Mouse (Mus musculus): ENCODE measurements around the gene Ccdc144b.
A peak's percentile ranks its signal among the peaks of the same experiment; 100 is the strongest.

Ccdc144b gene

DNA sequence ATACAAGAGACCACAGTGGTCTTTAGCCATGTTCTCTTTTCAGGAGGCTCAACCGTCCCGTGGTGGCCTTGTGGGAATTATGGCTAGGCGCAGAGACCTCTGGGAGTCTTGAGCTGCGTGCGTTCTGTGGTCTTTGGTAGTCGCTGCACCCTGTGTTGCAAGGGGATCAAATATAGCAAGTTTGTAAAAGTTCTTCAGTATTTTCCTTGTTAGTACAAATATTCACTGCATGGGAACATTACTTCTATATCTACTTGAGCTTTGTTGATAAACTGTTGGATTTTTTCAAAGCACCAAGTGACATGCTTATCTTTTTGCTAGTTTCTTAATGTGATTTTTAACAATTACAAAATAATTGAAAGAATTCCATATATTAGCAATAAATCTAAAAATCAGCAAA lies at the start of gene Ccdc144b:
Gene Ccdc144b, minus strand, starts transcription at position 101 of the 400 bp plus-strand sequence.
- no peak for DNase-seq

DNA sequence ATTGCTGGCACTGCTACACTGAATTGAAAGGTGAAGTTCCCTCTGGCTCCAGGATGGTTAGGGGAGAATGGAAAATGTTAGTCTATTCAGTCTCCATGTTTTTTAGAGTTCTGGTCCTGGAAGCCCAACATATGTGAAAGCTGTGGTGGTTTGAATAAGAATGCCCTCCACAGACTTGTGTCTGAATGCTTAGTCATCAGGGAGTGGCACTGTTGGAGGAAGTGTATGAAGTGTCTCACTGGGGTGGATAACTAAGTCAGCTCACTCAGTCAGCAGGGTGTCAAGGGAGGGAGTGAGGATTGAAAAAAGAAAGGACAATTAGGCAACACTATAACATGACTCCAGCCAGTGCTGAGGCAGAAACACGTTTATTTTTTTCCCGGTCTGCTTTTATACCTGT lies 42.0 kb upstream of the Ccdc144b start:
- DNase-seq, result no peak

DNA sequence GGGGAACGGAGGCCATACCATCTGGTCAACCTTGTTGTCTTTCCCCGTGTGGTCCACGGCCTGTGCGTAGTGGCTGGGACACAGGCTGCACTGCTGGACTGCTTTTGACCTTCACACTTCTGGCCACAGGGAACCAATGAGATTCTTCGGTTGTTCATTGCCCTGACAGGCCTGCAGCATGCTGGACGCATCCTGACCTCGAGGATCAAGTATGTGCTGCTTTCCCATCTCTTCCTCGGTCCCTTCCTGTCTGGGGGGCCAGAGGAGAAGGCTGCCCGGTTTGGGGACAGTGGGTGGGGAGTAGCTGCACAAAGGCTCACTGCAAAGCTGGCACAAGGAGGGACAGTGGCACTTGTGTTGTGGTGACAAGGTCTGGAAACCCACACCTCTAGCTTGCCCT lies 34.2 kb upstream of the Ccdc144b start:
- DNase-seq, result no peak

DNA sequence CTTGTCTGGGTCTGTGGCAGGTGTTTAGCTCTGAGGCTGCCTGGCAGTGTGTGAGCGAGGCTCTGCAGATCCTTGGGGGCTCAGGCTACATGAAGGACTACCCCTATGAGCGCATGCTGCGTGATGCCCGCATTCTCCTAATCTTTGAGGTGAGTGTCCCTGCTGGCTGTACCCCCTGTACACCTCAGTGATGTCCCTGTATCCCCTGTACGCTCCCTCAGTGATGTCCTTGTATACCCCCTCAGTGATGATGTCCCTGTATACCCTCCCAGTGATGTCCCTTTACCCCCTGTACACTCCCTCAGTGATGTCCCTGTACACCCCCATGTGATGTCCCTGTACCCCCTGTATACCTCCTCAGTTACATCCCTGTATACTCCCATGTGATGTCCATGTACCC lies 32.0 kb upstream of the Ccdc144b start:
- no peak for DNase-seq

DNA sequence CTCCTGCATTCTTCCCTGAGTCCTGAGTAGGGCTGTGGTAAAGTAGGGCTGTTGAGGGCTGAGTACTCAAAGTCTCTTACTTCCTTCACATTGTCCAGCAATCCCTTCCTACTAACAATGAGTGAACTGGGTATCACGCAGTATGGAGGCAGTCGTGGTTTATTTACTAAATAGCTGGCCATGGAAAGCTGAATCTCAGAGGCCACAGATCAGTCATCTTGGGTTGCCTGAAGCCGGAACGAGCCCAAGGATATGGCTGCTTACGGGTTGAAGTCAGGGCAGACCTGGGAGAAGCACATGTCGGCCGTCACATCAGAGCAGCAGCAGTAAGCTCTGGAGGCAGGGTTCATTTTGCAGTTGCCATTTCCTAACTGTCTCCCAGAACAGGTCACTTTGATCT lies 30.0 kb upstream of the Ccdc144b start:
- DNase-seq, result no peak

DNA sequence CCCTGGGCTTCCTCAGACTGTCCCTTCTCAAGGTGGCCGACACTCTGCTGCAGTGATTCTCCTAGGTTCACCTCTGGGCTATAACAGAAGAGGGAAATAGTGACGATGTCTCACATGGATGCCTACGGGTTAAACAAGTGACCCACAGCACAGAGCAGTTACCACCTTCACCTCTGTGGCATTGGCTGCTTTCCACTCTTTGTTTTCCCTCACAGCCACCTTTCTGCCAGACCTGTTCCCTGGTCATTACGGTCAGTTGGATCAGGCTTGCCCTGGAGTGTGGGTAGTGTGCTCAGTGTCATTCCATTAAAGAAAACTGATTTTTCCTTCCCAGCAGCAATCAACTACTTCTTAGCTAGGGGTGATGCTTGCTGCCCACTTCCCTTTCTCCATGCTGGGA lies 29.5 kb upstream of the Ccdc144b start:
- no peak for DNase-seq

DNA sequence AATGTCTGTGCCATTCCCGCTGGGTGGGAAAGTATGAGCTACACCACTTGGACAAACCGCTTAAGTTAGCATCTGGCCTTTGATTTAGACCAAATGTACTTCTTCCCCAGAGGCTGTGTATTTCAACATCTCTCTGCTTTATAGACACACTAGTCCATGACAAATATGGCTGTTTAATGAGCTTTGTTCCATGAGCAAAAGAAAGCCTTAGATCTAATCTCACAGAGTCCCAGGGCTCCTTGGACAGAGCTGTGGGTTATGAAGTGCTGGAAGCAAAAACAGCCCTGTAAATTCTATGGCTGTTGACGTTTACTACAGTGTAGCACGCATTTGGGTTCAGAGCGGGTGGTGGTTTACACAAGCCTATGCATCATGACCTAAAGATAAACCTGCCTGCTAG lies 27.4 kb upstream of the Ccdc144b start:
- no peak for DNase-seq

DNA sequence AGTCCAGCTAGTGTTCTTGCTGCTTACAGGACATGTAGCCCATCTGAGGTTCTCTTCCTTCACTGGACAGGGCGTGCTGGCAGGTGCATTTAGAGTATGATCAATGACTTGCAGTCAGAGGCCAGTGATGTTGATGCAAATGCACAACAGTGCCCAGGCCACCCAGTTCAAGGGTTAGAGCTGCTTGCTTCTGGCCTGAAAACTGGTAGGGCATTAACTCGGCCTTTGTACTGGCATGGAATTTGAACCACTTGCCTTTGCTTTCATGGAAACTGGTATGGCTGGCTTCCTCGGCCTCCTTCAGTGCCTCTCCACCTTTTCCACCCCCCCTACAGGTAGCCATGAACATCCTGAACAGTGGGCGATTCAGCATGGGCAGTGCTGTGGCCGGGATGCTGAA lies 26.5 kb upstream of the Ccdc144b start:
- DNase-seq, result no peak

DNA sequence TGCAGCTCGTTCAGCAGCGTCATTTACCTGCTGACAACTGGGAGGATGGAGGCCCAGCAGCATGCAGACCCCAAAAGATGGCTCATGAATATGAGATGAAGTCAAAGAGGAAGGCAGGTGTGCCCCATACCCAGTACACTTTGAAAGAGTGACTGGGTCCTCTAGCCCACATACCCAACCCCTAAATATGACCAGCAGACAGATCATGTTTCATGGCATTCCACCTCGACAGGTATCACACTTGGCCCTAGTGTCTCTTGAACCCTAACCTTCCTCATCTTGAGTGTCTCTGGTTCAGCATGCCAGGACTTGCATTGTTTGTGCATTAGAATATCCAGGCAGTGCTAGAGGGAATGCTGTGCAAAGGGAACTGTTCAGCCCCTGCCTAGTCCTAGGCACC lies 24.0 kb upstream of the Ccdc144b start:
- DNase-seq, result no peak

DNA sequence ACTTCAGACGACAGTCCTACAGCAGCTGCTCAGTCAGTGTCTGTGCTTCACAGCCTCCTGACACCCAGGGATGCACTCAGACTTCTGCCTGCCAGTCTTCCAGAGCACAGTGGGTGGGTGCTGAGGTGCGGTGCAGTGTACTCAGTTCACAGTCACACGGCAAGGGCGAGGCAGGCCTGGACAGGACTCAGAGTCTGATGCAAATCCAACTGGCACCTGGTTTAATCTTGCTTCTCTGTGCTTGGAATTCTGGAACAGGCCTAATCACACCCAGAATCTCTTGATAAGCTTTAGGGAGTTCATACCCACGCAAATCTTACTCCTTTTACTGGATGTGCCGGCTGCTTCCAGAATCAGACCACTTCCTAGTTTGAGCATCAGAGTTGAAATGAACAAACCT lies 22.1 kb upstream of the Ccdc144b start:
- DNase-seq, result no peak

DNA sequence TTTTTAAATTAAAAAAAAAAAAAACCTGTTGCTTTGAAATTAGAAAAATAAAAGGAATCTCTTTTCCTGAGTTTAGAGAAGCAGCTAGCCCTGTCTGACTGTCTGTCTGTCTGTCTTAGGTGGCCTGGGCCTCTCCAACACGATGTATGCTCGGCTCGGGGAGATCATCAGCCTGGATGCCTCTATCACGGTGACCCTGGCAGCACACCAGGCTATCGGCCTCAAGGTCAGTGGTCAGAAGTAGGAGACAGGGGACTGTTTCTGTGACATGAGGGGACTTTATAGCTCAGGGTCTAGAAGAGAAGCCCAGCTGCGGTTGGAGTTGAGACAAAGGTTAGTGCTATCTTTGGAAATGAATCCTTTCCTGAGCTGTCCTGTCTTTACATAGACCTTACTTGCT lies 20.9 kb upstream of the Ccdc144b start:
- no peak for DNase-seq

DNA sequence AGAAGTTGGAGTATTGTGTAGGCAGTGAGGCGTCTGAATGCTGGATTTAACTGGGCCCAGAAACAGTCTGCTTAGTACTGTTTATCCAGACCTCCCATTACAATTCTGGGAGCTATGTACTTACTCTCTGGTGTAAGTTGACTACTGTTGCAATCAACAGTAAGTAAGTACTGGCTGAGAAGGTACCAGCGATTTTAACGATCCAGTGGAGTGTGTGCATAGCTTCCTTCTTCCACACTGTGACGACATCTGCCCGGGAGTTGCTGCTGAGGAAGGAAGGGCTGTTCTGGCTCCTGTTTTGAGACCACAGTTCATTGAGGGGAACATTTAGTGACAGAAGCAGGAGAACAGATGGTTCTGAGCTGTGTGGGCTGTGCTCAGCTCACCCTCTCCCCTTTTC lies 17.7 kb upstream of the Ccdc144b start:
- no peak for DNase-seq

DNA sequence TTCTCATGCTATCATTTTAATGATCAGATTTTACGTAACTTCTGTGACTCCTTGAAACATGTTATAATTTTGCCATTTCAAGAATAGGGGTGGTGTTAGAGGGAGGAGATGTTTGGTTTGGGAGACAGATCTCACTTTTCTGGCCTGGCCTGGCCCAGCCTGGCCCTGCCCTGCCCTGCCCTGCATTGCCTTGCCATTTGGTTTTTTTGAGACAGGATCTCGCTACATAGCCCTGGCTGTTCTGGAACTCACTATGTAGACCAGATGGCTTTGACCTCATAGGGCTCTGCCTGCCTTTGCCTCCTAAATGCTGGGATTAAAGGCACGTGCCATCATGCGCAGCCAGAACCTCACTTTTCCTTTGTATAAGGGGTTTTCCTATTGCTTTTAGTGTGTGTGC lies 17.1 kb upstream of the Ccdc144b start:
- no peak for DNase-seq

DNA sequence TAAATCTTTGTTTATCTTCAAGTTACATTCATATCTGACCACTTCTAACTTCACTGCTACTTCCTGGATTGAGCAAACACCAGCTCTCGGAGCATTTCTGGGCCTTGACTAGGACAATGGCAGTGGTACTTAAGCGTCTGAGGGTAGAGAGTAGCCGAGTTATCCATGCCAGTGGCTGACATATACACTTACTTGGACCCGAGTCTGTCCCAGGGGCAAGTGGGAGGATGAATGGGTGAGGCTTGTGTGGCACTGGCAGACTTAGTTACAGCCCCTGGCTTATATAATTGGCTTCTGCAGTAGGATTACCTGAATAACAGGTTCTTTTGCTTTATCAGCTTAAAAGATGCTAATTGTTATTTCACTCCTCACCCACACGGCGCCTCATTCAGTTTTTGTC lies 14.4 kb upstream of the Ccdc144b start:
- DNase-seq, result peak in 1 of 2 experiments; percentile 6

DNA sequence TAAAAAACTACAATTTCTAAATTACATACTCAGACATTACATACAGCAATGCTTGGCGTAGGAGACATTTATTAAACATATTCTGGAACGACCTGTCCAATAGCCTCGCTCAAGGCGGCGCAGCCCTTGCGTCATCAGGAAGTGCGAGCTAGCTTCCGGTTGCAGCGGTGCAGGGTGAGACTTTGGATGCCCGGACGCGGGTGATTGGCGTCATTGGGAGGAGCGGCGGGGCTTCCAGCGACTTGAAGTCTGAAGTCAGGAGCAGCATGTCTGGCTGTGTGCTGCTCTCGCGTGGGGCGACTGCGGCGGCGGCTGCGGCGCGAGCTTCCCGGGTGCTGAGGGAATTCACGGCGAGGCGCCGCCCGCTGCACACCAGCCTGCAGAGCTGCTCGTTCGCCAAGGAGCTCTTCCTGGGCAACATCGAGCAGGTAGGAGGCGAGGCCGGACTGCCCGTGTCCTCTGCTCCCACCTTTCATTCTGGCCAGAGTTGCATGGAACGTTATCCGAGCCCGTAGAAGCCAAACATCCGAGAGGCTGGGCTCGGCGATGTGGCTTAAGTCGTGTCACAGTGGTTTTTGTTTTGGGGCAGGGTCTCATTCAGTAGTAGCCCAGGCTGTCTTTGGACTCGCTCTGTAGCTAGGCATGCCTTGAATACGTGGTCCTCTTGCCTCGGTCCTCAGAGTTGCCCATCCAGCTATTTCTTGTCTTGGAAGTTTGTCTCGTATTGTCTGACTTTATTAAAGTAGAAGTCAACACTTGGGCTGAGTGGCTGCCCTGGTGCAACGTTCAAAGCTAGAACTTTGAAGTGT lies 12.7 kb upstream of the Ccdc144b start, which contains the start of gene Acad9:
Gene Acad9, plus strand, starts transcription at position 137 of the 809 bp plus-strand sequence.
- DNase-seq, result peak; percentile 94 to 95

DNA sequence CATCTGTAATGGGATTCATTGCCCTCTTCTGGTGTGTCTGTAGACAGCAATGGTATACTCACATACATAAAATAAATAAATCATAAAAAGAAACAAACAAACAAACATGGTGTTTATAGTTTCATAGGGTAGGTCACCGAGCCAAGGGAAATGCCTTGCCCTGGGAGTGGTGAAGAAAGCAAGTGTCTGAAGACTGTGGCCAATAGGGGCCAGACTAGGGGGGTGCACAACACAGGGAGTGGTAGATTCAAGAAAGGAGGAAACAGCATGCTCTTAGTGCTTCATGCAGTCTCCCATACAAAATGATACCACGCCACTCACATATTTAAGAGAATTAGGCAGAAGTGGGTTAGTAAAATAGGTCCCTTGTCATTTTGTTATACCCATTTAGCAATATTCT lies 11.8 kb upstream of the Ccdc144b start:
- no peak for DNase-seq

DNA sequence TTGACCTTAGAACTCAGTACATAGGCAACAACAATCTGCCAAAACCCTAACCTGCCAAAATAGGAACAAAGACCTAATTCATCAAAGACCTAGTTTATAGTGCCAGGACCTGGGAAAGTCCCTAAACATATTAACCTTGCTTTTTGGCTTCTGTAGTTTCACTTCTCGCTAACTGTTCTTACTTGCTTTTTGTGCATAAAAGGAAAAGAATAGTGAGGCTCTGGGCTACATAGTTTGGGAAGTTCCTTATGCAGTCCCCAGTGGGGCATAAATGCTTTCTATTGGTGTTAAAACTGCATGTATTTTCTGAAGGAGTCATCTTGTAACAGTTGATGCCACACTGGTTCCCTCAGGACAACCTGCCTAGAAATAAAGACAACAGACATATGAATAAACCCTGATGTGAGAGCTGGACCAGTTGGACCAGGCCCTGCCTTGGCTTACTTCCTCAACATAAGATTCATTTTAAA lies 11.3 kb upstream of the Ccdc144b start:
- DNase-seq, result no peak

DNA sequence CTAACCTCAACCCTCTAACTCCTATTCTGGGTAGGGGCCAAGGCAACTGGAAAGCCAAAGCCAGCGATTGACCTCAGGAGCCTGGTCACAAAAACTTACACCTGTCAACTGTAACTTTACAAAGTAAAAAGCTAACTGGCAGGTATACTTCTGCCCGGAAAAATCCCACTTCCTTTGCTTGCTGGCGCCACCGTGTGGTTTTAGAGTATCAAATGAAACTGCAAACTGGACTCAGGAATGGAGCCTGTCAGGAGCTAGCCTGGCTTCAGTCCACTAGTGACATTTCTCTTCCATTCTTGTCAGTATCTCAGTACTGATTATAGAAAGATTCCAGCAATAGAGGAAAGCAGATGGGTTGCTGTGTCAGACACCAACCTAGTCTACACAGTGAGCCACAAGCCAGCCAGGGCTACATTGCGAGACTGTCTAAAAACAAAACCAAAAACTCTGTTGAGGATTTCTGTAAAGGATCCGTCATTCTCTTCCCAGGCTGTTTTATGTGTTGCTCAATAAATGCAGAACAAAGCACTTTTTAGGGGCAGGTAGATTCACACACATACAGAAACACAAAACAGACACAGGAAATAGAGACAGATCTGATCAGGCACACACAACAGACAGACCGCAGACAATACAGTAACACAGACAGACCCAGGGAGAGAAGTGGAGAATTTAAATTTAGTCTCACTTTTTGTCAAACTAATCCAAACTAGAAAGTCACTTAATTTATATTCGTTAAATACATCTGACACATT lies 6.9 kb upstream of the Ccdc144b start:
- peak; percentile 59 to 60 for DNase-seq

DNA sequence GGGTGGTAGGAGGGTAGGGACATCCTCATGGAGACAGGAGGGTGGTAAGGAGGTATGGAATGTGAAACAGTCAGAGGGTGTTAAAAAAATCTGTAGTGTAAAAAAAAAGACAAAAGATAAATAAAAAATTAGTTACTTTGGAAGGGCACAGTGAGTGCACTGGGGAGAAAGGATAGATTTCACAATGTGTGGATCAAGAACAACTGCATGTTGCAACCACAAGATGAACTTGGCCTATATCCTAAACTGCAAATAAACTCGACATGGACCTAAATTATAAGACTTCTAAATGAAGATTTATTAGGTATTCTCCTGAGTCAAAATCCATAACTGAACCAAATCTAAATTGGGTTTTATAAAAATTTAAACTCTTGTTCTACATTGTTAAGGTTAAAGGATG lies 4.2 kb downstream of the Ccdc144b start:
- DNase-seq, result no peak

DNA sequence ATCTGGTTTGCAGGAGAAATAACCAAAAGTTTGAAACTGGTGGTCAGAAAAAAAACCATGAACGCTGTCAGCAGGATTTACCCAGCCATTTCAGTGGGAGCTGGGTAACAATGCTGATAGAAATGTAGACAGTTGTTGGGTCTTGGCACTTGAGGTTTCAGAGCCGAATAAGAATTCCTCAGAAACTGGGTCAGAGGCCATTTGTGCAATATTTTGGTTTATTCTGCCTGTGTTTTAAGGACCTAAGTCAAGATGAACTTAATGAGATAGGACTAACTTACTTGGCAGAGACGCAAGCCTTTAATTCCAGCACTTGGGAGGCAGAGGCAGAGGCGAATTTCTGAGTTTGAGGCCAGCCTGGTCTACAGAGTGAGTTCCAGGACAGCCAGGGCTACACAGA lies 8.3 kb downstream of the Ccdc144b start:
- no peak for DNase-seq

DNA sequence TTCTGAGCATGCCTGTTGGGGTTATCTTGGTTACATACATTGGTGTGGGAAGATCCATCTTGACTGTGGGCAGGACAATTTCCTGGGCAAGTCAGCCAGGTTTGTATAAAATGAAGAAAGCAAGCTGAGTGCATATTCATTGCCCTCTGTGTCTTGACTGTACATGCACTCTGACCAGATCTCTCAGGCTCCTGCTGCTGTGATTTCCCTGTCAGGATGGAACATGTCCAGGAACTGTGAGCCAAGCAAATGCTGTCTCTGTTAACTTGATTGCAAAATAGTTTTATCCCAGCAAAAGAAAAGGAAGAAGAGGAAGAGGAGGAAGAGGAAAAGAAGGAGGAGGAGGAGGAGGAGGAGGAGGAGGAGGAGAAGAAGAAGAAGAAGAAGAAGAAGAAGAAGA lies 8.8 kb downstream of the Ccdc144b start:
- DNase-seq, result no peak

DNA sequence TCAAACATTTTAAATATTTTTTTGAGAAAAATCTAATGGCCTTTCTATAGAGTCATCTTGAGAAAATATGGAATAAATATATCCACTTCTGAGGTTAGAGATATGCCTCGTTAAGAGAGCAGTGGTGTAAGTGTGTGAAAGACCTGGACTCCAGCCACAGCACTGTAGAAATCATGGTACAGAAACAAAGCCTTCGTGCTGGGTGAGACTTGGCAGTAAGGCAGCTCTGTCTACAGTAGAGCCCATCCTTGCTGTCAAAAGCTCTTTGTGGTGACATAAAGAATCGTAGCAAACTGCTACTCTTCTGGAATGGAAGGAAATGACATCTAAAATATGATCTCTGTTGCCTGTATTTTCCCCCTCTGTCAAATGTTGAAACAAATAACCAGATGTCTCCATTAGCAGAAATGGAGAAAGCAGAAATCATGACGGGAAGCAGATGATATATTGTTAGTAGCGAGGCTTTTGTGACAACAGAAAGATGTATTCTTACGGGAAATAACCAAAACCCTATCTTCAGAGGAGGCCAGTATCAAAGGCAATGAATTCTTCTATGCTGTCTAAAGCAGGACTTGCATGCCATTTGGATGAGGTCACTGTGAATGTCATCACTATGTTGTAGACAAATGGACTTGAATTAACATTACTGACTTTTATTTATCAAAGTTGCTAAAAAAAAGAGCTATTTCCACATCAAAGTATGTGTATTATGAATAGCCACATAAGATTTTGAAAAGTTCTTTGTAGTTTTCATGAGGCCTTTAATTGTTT lies 21.4 kb downstream of the Ccdc144b start:
- DNase-seq, result no peak

DNA sequence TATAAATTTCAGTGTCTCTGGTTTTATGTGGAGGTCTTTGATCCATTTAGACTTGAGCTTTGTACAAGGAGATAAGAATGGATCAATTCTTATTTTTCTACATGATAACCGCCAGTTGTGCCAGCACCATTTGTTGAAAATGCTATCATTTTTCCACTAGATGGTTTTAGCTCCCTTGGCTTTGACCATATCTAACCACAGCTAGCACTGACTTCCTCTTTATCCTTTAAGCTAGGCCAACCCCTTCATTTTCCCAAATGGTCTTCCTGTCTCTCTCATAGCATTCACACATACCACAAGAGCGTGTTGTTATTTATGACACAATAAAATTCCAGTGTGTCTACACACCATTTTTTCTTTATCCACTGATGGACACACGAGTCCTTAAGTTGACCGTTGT lies 23.4 kb downstream of the Ccdc144b start:
- no peak for DNase-seq
